Mouse (Mus musculus): ENCODE measurements around the gene Tbx19. TPM values are rescaled to one million over a fixed set of nuclear protein-coding genes. Genes with fewer than 3 reads are reported as not detected.

The Tbx19 gene
- polyA plus RNA-seq, 1 experiment: not detected

DNA sequence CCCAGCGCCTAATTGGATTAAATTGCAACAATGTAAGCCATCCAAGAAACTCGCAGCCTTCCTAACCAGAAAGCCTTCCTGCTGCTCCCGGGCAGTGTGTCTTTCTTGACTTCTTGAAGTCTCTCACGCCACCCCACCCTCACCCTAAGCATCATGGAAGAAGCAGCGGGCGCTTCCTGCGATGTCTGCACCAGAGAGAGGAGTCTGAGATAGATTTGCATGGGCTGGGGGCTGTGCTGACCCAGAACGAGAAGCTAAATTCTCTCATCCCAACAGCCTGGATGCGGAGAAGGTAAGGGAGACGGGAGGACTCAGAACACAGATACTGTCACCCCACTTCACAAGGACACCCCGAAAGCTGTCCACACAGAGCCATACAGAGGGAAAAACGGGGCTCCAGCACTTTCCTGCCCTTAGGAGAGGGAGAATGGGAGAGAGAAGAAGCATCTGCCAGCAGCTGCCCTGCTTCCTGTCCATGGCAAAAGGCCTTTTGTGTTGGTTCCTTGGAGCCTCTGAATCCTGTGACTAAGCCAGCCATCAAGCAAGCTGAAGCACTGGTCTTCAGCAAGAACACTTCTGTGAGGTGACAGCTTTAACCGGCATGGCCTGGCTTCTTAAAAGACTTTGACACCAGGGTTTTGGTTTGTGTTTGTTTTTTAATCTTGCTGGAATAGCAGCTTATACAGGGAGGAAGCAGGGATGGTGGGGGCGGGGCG lies 41.4 kb downstream of the Tbx19 start:
- Histone ChIP-seq H3K36me3 (ENCODE audit: control insufficient read depth, insufficient read depth, low read length) (no peaks in the 10 kb centered on the region), H3K27ac (ENCODE audit: insufficient read depth, low read depth, low read length) (no peak overlapping the region), H3K4me1 (ENCODE audit: control insufficient read depth, insufficient read depth, low read length) (peaks cover 5% of the 10 kb centered on the region; the same call in 1 of the 2 replicates), H3K27me3 (replicated peaks; ENCODE audit: control insufficient read depth, insufficient read depth, low read length) (no peaks in the 10 kb centered on the region), H3K4me3 (ENCODE audit: insufficient read depth, low read depth, low read length) (no peak overlapping the region)
- 80% methylated on average over 15 of the region's 15 CpGs for WGBS
- DNase-seq: no peak
- TF ChIP-seq POLR2A (IDR thresholded peaks at IDR 0.05; ENCODE audit: low read depth, low read length) (no peak), CTCF (conservative IDR thresholded peaks at IDR 0.05; ENCODE audit: insufficient read depth, insufficient read length, low read depth, low read length) (no peak)

DNA sequence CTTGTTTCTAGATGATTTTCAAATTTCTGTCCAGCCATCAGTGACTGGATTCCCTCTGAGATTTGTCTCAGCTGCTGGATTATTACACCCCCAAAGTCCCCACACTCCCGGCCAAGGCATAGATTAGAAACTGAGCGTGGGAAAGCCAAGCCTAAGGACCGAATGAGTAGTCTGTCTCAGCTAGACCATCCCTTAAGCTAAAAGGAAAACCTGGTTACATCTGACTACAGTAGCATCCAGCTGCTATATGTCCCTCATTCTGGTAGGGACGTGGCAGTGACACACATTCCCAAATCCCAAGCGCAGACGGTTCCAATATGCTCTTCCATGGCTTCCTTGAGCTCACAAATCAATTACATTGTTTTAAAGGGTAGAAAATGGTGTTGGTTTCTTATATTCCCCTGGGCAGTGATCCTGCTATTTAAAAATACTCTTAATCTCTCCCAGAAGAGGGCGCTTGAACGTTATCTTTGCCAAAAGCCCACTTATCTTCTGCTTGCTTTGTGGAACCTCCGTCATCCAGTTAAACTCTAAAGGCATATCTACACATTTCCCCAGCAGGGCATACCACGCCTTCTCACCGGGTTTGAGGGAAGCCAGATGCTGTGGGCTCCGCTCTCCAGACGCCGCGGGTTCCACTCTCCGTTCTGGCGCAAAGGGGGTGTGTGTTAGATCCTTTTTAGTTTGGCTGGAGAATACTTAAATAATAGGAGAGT lies 46.0 kb downstream of the Tbx19 start:
- DNase-seq: peak; percentile 19
- no peak for TF ChIP-seq CTCF (conservative IDR thresholded peaks at IDR 0.05; ENCODE audit: insufficient read depth, insufficient read length, low read depth, low read length)
- TF ChIP-seq POLR2A (IDR thresholded peaks at IDR 0.05; ENCODE audit: low read depth, low read length): no peak
- no peak overlapping the region for H3K27ac ChIP-seq (ENCODE audit: insufficient read depth, low read depth, low read length)
- H3K4me1 ChIP-seq (ENCODE audit: control insufficient read depth, insufficient read depth, low read length): no peaks in the 10 kb centered on the region
- no peaks in the 10 kb centered on the region for H3K36me3 ChIP-seq (ENCODE audit: control insufficient read depth, insufficient read depth, low read length)
- H3K27me3 ChIP-seq (replicated peaks; ENCODE audit: control insufficient read depth, insufficient read depth, low read length): no peaks in the 10 kb centered on the region
- no peak overlapping the region for H3K4me3 ChIP-seq (ENCODE audit: insufficient read depth, low read depth, low read length)
- 40% methylated on average over 17 of the region's 17 CpGs for WGBS

DNA sequence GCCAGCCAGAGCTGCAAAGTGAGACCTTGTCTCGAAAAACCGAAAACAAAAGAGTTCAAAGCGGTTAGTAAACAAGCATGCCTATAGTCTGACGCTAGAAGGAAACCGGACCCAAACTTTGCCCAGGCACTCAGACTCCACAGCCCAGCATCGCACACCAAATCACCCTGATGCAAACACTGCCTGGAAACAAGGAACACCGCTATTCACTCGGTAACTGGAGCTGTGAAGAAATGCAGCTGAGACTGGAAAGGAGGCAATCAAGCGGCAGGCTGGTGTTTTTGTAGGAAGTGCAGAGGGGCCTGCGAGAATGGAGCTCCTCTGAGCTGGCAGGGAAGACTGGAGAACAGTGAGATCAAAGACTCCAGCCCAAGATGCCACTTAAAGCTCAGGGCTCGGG lies 46.9 kb downstream of the Tbx19 start:
- DNase-seq: no peak
- Histone ChIP-seq H3K27me3 (replicated peaks; ENCODE audit: control insufficient read depth, insufficient read depth, low read length) (no peaks in the 10 kb centered on the region), H3K4me3 (ENCODE audit: insufficient read depth, low read depth, low read length) (no peak overlapping the region), H3K36me3 (ENCODE audit: control insufficient read depth, insufficient read depth, low read length) (no peaks in the 10 kb centered on the region), H3K4me1 (ENCODE audit: control insufficient read depth, insufficient read depth, low read length) (peaks cover 2% of the 10 kb centered on the region; the same call in 1 of the 2 replicates), H3K27ac (ENCODE audit: insufficient read depth, low read depth, low read length) (no peak overlapping the region)
- WGBS: 50% methylated on average over 11 of the region's 11 CpGs
- TF ChIP-seq CTCF (conservative IDR thresholded peaks at IDR 0.05; ENCODE audit: insufficient read depth, insufficient read length, low read depth, low read length) (no peak), POLR2A (IDR thresholded peaks at IDR 0.05; ENCODE audit: low read depth, low read length) (no peak)

DNA sequence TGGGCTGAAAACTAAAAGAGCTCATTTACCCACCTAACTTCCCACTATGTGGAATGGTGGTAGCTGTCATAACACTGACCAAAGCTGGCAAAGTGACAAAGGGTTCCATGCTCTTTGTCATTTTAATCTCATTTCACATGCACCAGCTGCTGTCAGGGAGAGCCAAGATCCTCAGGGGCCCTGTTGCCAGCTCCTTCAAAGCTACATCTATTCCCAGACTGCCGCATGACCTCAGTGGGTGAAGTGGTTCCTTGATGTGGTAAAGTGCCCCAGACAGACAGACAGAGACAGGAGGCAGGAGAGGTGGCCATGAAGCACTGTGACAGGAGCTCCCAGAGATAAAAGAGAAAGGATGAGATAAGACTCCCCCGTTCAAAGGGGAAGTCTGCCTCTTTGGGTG lies 49.9 kb downstream of the Tbx19 start:
- H3K4me1 ChIP-seq (ENCODE audit: control insufficient read depth, insufficient read depth, low read length): peaks cover 2% of the 10 kb centered on the region; the same call in 1 of the 2 replicates
- no peaks in the 10 kb centered on the region for H3K27me3 ChIP-seq (replicated peaks; ENCODE audit: control insufficient read depth, insufficient read depth, low read length)
- 82% methylated on average over 2 of the region's 2 CpGs for WGBS
- H3K36me3 ChIP-seq (ENCODE audit: control insufficient read depth, insufficient read depth, low read length): no peaks in the 10 kb centered on the region
- no peak for DNase-seq
- H3K4me3 ChIP-seq (ENCODE audit: insufficient read depth, low read depth, low read length): no peak overlapping the region
- no peak for TF ChIP-seq CTCF (conservative IDR thresholded peaks at IDR 0.05; ENCODE audit: insufficient read depth, insufficient read length, low read depth, low read length)
- TF ChIP-seq POLR2A (IDR thresholded peaks at IDR 0.05; ENCODE audit: low read depth, low read length): no peak
- no peak overlapping the region for H3K27ac ChIP-seq (ENCODE audit: insufficient read depth, low read depth, low read length)

DNA sequence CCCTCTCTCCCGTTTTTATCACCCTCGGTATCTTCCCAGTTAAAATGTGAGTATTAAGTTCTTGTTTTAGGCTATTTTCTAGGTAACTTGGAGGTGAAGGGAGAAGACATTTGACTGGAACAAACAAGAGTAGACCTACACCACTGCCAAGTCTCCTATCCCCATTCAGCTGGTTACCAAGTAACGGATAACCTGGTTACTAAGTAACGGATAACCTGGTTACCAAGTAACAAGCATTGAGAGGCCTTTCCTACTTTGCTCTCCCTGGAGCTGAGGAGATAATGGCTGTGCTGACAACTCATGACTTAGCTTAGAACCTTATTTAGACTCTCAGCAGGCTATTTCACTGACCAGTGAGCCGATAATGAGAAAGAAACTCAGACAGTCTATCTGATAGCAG lies 51.4 kb downstream of the Tbx19 start:
- H3K4me1 ChIP-seq (ENCODE audit: control insufficient read depth, insufficient read depth, low read length): peaks cover 2% of the 10 kb centered on the region; the same call in 1 of the 2 replicates
- H3K27me3 ChIP-seq (replicated peaks; ENCODE audit: control insufficient read depth, insufficient read depth, low read length): no peaks in the 10 kb centered on the region
- peak; percentile 53 for DNase-seq
- TF ChIP-seq CTCF (conservative IDR thresholded peaks at IDR 0.05; ENCODE audit: insufficient read depth, insufficient read length, low read depth, low read length) (no peak), POLR2A (IDR thresholded peaks at IDR 0.05; ENCODE audit: low read depth, low read length) (no peak)
- H3K27ac ChIP-seq (ENCODE audit: insufficient read depth, low read depth, low read length): no peak overlapping the region
- no peak overlapping the region for H3K4me3 ChIP-seq (ENCODE audit: insufficient read depth, low read depth, low read length)
- no peaks in the 10 kb centered on the region for H3K36me3 ChIP-seq (ENCODE audit: control insufficient read depth, insufficient read depth, low read length)
- WGBS: 57% methylated on average over 5 of the region's 5 CpGs

DNA sequence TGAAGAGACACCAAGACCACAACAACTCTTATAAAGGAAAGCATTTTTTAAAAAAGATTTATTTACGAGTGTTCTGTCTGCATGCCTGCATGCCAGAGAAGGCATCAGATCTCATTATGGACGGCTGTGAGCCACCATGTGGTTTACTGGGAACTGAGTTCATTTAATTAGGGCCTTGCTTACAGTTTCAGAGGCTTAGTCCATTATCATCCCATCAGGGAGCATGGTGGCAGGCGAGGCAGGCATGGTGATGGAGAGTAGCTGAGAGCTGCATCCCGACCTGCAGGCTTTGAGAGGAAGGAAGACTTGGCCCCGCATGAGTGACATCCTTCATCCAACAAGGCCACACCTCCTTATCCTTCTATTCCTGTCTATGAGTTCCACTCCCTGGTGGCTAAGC lies 52.1 kb downstream of the Tbx19 start:
- TF ChIP-seq POLR2A (IDR thresholded peaks at IDR 0.05; ENCODE audit: low read depth, low read length) (no peak), CTCF (conservative IDR thresholded peaks at IDR 0.05; ENCODE audit: insufficient read depth, insufficient read length, low read depth, low read length) (no peak)
- no peaks in the 10 kb centered on the region for H3K27me3 ChIP-seq (replicated peaks; ENCODE audit: control insufficient read depth, insufficient read depth, low read length)
- no peak for DNase-seq
- no peaks in the 10 kb centered on the region for H3K36me3 ChIP-seq (ENCODE audit: control insufficient read depth, insufficient read depth, low read length)
- H3K4me3 ChIP-seq (ENCODE audit: insufficient read depth, low read depth, low read length): no peak overlapping the region
- H3K4me1 ChIP-seq (ENCODE audit: control insufficient read depth, insufficient read depth, low read length): peaks cover 2% of the 10 kb centered on the region; the same call in 1 of the 2 replicates
- 73% methylated on average over 5 of the region's 5 CpGs for WGBS
- H3K27ac ChIP-seq (ENCODE audit: insufficient read depth, low read depth, low read length): no peak overlapping the region

DNA sequence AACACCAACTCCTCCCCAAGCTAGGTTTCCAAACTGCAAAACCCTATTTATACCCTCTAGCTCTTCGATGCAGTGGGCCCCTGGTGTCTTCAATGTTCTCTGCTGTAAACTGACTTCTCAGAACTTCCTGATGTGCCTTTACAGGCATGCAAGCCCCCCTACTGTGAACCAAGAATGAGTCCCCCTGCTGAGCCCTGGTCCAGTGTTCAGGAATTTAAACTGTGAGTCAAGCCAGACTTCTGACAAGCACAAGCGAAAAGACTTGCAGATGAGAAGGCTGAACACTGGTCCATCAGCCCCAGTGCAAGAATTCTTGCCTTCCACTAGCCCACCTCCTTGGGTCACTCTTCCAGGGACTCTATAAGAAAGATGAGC lies 54.6 kb downstream of the Tbx19 start:
- no peak overlapping the region for H3K27ac ChIP-seq (ENCODE audit: insufficient read depth, low read depth, low read length)
- no peak overlapping the region for H3K4me3 ChIP-seq (ENCODE audit: insufficient read depth, low read depth, low read length)
- H3K4me1 ChIP-seq (ENCODE audit: control insufficient read depth, insufficient read depth, low read length): peaks cover 2% of the 10 kb centered on the region; the same call in 1 of the 2 replicates
- DNase-seq: no peak
- no peak for TF ChIP-seq POLR2A (IDR thresholded peaks at IDR 0.05; ENCODE audit: low read depth, low read length)
- TF ChIP-seq CTCF (conservative IDR thresholded peaks at IDR 0.05; ENCODE audit: insufficient read depth, insufficient read length, low read depth, low read length): no peak
- WGBS: 81% methylated on average over 2 of the region's 2 CpGs
- H3K36me3 ChIP-seq (ENCODE audit: control insufficient read depth, insufficient read depth, low read length): no peaks in the 10 kb centered on the region
- no peaks in the 10 kb centered on the region for H3K27me3 ChIP-seq (replicated peaks; ENCODE audit: control insufficient read depth, insufficient read depth, low read length)

Data from kidney, adult 2 months (tissue).